Mouse (Mus musculus) CH12.LX (cell line): ENCODE data around the gene Cela1. TPM values are rescaled to one million over a fixed set of nuclear protein-coding genes. Genes with fewer than 3 reads are reported as not detected.

Experiments used
- DNase-seq: peaks from one replicate; pipeline ENCODE4 v3.0.0-alpha.2; 2013; ENCODE audit errors: extremely low read depth
- H3K27ac ChIP-seq: 2 replicates; pipeline ENCODE4 v1.5.1; 2012; ENCODE audit warnings: low read depth, mild to moderate bottlenecking, control low read depth, moderate library complexity; ENCODE audit not compliant: insufficient read depth
- H3K27me3 ChIP-seq: replicated peaks from 2 replicates; pipeline ENCODE3; 2012; ENCODE audit warnings: inconsistent platforms
- H3K36me3 ChIP-seq, 2 experiments: replicated peaks in 1 of 2; 2 replicates each; pipeline versions ENCODE3 to v1.6.1; 2012; ENCODE audit warnings: inconsistent platforms in 1 of 2, low read length in 1 of 2, mild to moderate bottlenecking in 1 of 2, mixed read lengths in 1 of 2, moderate library complexity in 1 of 2; ENCODE audit not compliant: control insufficient read depth in 1 of 2, insufficient read depth in 1 of 2
- H3K4me1 ChIP-seq, 2 experiments: 2 replicates each; pipeline ENCODE4 v1.6.1; 2012; ENCODE audit warnings: inconsistent platforms in 1 of 2, moderate library complexity in 1 of 2; ENCODE audit not compliant: insufficient read depth in 2 of 2, control insufficient read depth in 1 of 2
- H3K4me2 ChIP-seq: 2 replicates; pipeline ENCODE4 v1.6.1; 2012; ENCODE audit warnings: low read depth, mild to moderate bottlenecking, control low read depth; ENCODE audit not compliant: poor library complexity, insufficient read depth, severe bottlenecking
- H3K4me3 ChIP-seq, 3 experiments: fragments of 150-350 bp in 1 of 3; sonication (generic) in 1 of 3; replicated peaks in 1 of 3; 2 replicates each; pipeline versions ENCODE3 to v1.5.1; 2011 to 2012; ENCODE audit warnings: low read depth in 2 of 3, low read length in 2 of 3, mild to moderate bottlenecking in 2 of 3, moderate library complexity in 2 of 3, control low read depth in 1 of 3, improper control_type of control experiment in 1 of 3, inconsistent platforms in 1 of 3, mixed read lengths in 1 of 3; ENCODE audit not compliant: poor library complexity in 1 of 3
- H3K79me2 ChIP-seq: replicated peaks from 2 replicates; pipeline ENCODE4 v1.6.1; 2012; ENCODE audit warnings: mild to moderate bottlenecking, moderate library complexity; ENCODE audit not compliant: control insufficient read depth, poor library complexity, insufficient read depth, severe bottlenecking; ENCODE audit errors: extremely low read depth
- H3K9ac ChIP-seq: 2 replicates; pipeline ENCODE4 v1.6.1; 2012; ENCODE audit warnings: low read depth, mild to moderate bottlenecking, control low read depth, moderate library complexity; ENCODE audit not compliant: insufficient read depth
- H3K9me3 ChIP-seq: replicated peaks from 2 replicates; pipeline ENCODE3; 2012; ENCODE audit warnings: low read length, inconsistent platforms, mixed read lengths
- CHD1 ChIP-seq: IDR thresholded peaks from 2 replicates; pipeline ENCODE4 v1.6.1; 2012; ENCODE audit warnings: low read depth, low read length, improper control_type of control experiment, inconsistent platforms
- IRF4 ChIP-seq: IDR thresholded peaks from 2 replicates; pipeline ENCODE4 v1.6.1; 2014; ENCODE audit warnings: low read depth, mild to moderate bottlenecking, inconsistent platforms, low read length, improper control_type of control experiment
- KAT2A ChIP-seq: IDR thresholded peaks from 2 replicates; pipeline ENCODE4 v1.6.1; 2012; ENCODE audit warnings: low read length, improper control_type of control experiment, inconsistent platforms; ENCODE audit not compliant: insufficient replicate concordance
- MAFK ChIP-seq: IDR thresholded peaks from 2 replicates; pipeline ENCODE4 v1.6.1; 2011; ENCODE audit warnings: low read length, improper control_type of control experiment; ENCODE audit not compliant: insufficient replicate concordance
- MAZ ChIP-seq: IDR thresholded peaks from 2 replicates; pipeline ENCODE4 v1.6.1; 2012; ENCODE audit warnings: low read depth, mild to moderate bottlenecking, inconsistent platforms, low read length, improper control_type of control experiment, moderate library complexity
- NELFE ChIP-seq: IDR thresholded peaks from 2 replicates; pipeline ENCODE4 v1.6.1; 2011; ENCODE audit warnings: low read depth, low read length, improper control_type of control experiment
- NRF1 ChIP-seq: IDR thresholded peaks from 2 replicates; pipeline ENCODE4 v1.6.1; 2014; ENCODE audit warnings: low read depth, mild to moderate bottlenecking, inconsistent platforms, low read length, improper control_type of control experiment, moderate library complexity
- PAX5 ChIP-seq: IDR thresholded peaks from 2 replicates; pipeline ENCODE4 v1.6.1; 2012; ENCODE audit warnings: low read length, inconsistent platforms, mixed read lengths
- POLR2A ChIP-seq: IDR thresholded peaks from 2 replicates; pipeline ENCODE4 v1.6.1; 2011; ENCODE audit warnings: low read depth, mild to moderate bottlenecking, improper control_type of control experiment, low read length
- POLR2AphosphoS2 ChIP-seq: IDR thresholded peaks from 2 replicates; pipeline ENCODE4 v1.6.1; 2011; ENCODE audit warnings: low read depth, low read length, improper control_type of control experiment
- RAD21 ChIP-seq: IDR thresholded peaks from 2 replicates; pipeline ENCODE4 v1.6.1; 2011; ENCODE audit warnings: low read depth, mild to moderate bottlenecking, low read length, improper control_type of control experiment, moderate library complexity
- RCOR1 ChIP-seq: conservative IDR thresholded peaks from 2 replicates; pipeline ENCODE4 v1.6.1; 2012; ENCODE audit warnings: low read depth, mild to moderate bottlenecking, inconsistent platforms, low read length, improper control_type of control experiment
- SMC3 ChIP-seq: IDR thresholded peaks from 2 replicates; pipeline ENCODE4 v1.6.1; 2011; ENCODE audit warnings: low read depth, low read length, improper control_type of control experiment
- TBP ChIP-seq: conservative IDR thresholded peaks from 2 replicates; pipeline ENCODE4 v1.6.1; 2011; ENCODE audit warnings: low read depth, low read length, improper control_type of control experiment
- UBTF ChIP-seq: IDR thresholded peaks from 2 replicates; pipeline ENCODE4 v1.6.1; 2012; ENCODE audit warnings: low read depth, mild to moderate bottlenecking, inconsistent platforms, low read length, improper control_type of control experiment, moderate library complexity
- USF1 ChIP-seq: IDR thresholded peaks from 2 replicates; pipeline ENCODE4 v1.6.1; 2014; ENCODE audit warnings: low read depth, mild to moderate bottlenecking, inconsistent platforms, low read length, improper control_type of control experiment
- USF2 ChIP-seq: conservative IDR thresholded peaks from 2 replicates; pipeline ENCODE4 v1.6.1; 2011; ENCODE audit warnings: low read depth, low read length, improper control_type of control experiment
- ZKSCAN1 ChIP-seq: IDR thresholded peaks from 2 replicates; pipeline ENCODE4 v1.6.1; 2012; ENCODE audit warnings: low read depth, inconsistent platforms, low read length, improper control_type of control experiment, borderline replicate concordance
- dilution Hi-C: fragments of 300-500 bp; cut with MboI; formaldehyde crosslinking; loops from 2 replicates; pipeline ENCODE4 v1.14.3; 2020; ENCODE audit warnings: low sequenced_read_pairs; ENCODE audit not compliant: extremely low pct_unique_long_range_greater_than_20kb, extremely low pct_ligation_motif_present
- in situ Hi-C: fragments of 300-500 bp; cut with MboI; formaldehyde crosslinking; loops from 3 replicates; pipeline ENCODE4 v1.14.3; 2019; ENCODE audit warnings: low sequenced_read_pairs, low pct_ligation_motif_present, low pct_unique_long_range_greater_than_20kb, mixed read lengths
- polyA plus RNA-seq: library from polyadenylated mRNA; unstranded; fragments of >175 nt; gene quantifications from 2 replicates; pipeline ENCODE4 v1.2.1, GENCODE M21; 2012; ENCODE audit warnings: low read depth; ENCODE audit not compliant: insufficient read length
- total RNA-seq, 2 experiments: library from RNA; depleted of rRNA; stranded (reverse); fragments of 300-350 nt in 1 of 2; fragments of >200 nt in 1 of 2; gene quantifications; 2 replicates each; pipeline ENCODE4 v1.2.3; 2012 to 2014

Cela1 gene
- total and polyA plus RNA-seq, 3 experiments, result 1.3 to 4.8 (median 3.3) TPM

- dilution Hi-C loops, result no loop called here
- Histone ChIP-seq H3K79me2 (no peaks in the 10 kb centered on the region), H3K4me2 (no peak overlapping the region), H3K9ac (no peak overlapping the region), H3K27me3 (peaks cover 1% of the 10 kb centered on the region), H3K27ac (no peak overlapping the region), H3K9me3 (no peaks in the 10 kb centered on the region), H3K36me3 (peaks cover 0 to 3% of the 10 kb centered on the region in 2 experiments)
- TF ChIP-seq SMC3, result no peak
- no peak for TF ChIP-seq POLR2A
- TF ChIP-seq ZKSCAN1, result peak; percentile 97
- TF ChIP-seq UBTF, result no peak
- no peak for TF ChIP-seq MAZ
- TF ChIP-seq POLR2AphosphoS2, result no peak
- TF ChIP-seq, all 38 proteins: peak for 1
- no peak for DNase-seq
- H3K4me3 ChIP-seq, result no peak overlapping the region
- in situ Hi-C loops, result no loop called here
- H3K4me1 ChIP-seq, result peaks cover 13 to 25% of the 10 kb centered on the region in 2 experiments
Observed at GRCm38 (mm10) chr15:100705376-100705775, 17.7 kb upstream of the Cela1 start.

- no peaks in the 10 kb centered on the region for H3K79me2 ChIP-seq
- no peak overlapping the region for H3K4me2 ChIP-seq
- H3K27ac ChIP-seq, result no peak overlapping the region
- in situ Hi-C loops, result no loop called here
- peaks cover 1% of the 10 kb centered on the region for H3K27me3 ChIP-seq
- H3K36me3 ChIP-seq, result peaks cover 0 to 3% of the 10 kb centered on the region in 2 experiments
- dilution Hi-C loops, result no loop called here
- no peak overlapping the region for H3K9ac ChIP-seq
- TF ChIP-seq ZKSCAN1, result no peak
- no peak for TF ChIP-seq USF2
- TF ChIP-seq CHD1, result no peak
- TF ChIP-seq IRF4, result no peak
- no peak for TF ChIP-seq KAT2A
- no peak for TF ChIP-seq UBTF
- no peak for TF ChIP-seq TBP
- TF ChIP-seq POLR2A, result no peak
- TF ChIP-seq NRF1, result no peak
- no peak for TF ChIP-seq RAD21
- no peak for TF ChIP-seq USF1
- no peak for TF ChIP-seq MAFK
- no peak for TF ChIP-seq PAX5
- no peak for TF ChIP-seq NELFE
- TF ChIP-seq RCOR1, result no peak
- H3K4me1 ChIP-seq, result peaks cover 13 to 40% of the 10 kb centered on the region in 2 experiments
- no peak for DNase-seq
- H3K4me3 ChIP-seq, result no peak overlapping the region
- H3K9me3 ChIP-seq, result no peaks in the 10 kb centered on the region
Observed at GRCm38 (mm10) chr15:100703913-100704312, 16.2 kb upstream of the Cela1 start.
